In genomic region chr11:68973250-68974058, GRCm38 (mm10) we compare ENCODE assay signal across 8 mouse cellular contexts. TPM values are rescaled to one million over a fixed set of nuclear protein-coding genes. Genes with fewer than 3 reads are reported as not detected.
A peak's percentile ranks its signal among the peaks of the same experiment; 100 is the strongest.
DNase-seq lines count a peak whose midpoint lies in the region; ATAC-seq and TF ChIP-seq lines count a peak whose summit lies in the region.
"Not testable (repeated sequence)": the region's sequence is repeated elsewhere in the genome, so short reads cannot be mapped to it uniquely, and the experiment has no call there.

No protein-coding gene starts in this region.

- peak overlapping the region; percentile 62 for H3K4me3 ChIP-seq in erythroblast, embryonic 14.5 days (replicated peaks)
- H3K4me3 ChIP-seq in heart, embryonic 12.5 days, result peak overlapping the region; percentile 53
- peak overlapping the region; percentile 56 for H3K4me3 ChIP-seq in kidney, embryonic 16.5 days (ENCODE audit: low read length)
- H3K4me3 ChIP-seq in liver, adult 2 months (ENCODE audit: insufficient read depth, low read depth, low read length), result peak overlapping the region; percentile 47

- TF ChIP-seq CTCF in brain, embryonic 14.5 days (IDR thresholded peaks at IDR 0.05; ENCODE audit: borderline replicate concordance, extremely low read depth, insufficient read depth, insufficient read length); liver, adult 2 months (IDR thresholded peaks at IDR 0.05; ENCODE audit: low read depth, low read length): not testable (repeated sequence)

- not testable (repeated sequence) for H3K79me2 ChIP-seq in liver, adult 2 months (ENCODE audit: control insufficient read depth, insufficient read depth, low read length)

- ATAC-seq in heart, embryonic 12.5 days (ENCODE audit: insufficient number of reproducible peaks, low FRiP score), result peak; percentile 89
- peak; percentile 91 for ATAC-seq in kidney, embryonic 16.5 days (ENCODE audit: low FRiP score, low TSS enrichment)
- peak; percentile 71 for ATAC-seq in monocyte, adult 5-6 weeks (replicated peaks; ENCODE audit: insufficient number of reproducible peaks, low FRiP score, low TSS enrichment, poor library complexity, severe bottlenecking)

- peak overlapping the region; percentile 63 for H3K4me2 ChIP-seq in heart, embryonic 12.5 days
- peak overlapping the region; percentile 75 for H3K4me2 ChIP-seq in kidney, embryonic 16.5 days (replicated peaks; ENCODE audit: low read depth, low read length)

- H3K9me3 ChIP-seq in erythroblast, embryonic 14.5 days (ENCODE audit: control insufficient read depth, low read length); heart, embryonic 12.5 days (replicated peaks); kidney, embryonic 16.5 days (ENCODE audit: low read length): not testable (repeated sequence)

- not testable (repeated sequence) for H3K27me3 ChIP-seq in erythroblast, embryonic 14.5 days (ENCODE audit: control insufficient read depth); heart, embryonic 12.5 days (replicated peaks); kidney, embryonic 16.5 days (ENCODE audit: insufficient read depth, low read length); liver, adult 2 months (ENCODE audit: control insufficient read depth, insufficient read depth, low read length)

- DNase-seq in CD4-positive helper T cell, adult 2 months (ENCODE audit: low read depth, low spot score), result peak; percentile 80
- peak; percentile 89 for DNase-seq in brain, embryonic 14.5 days (ENCODE audit: low read depth)
- DNase-seq in liver, adult 2 months (ENCODE audit: extremely low read depth, low read depth, low spot score), result peak; percentile 53
- peak; percentile 67 to 73 for DNase-seq in spleen, postnatal 36 days (ENCODE audit: low spot score in 2 of 2)

- peak overlapping the region; percentile 62 for H3K9ac ChIP-seq in heart, embryonic 12.5 days
- peak overlapping the region; percentile 62 for H3K9ac ChIP-seq in kidney, embryonic 16.5 days (replicated peaks; ENCODE audit: low read length)
- H3K9ac ChIP-seq in liver, adult 2 months (ENCODE audit: low read depth, low read length), result peak overlapping the region; percentile 29; the same call in 1 of the 2 replicates

- peaks cover 37% of the 10 kb centered on the region for H3K4me1 ChIP-seq in erythroblast, embryonic 14.5 days (ENCODE audit: control insufficient read depth)
- H3K4me1 ChIP-seq in heart, embryonic 12.5 days (replicated peaks), result peaks cover 37% of the 10 kb centered on the region
- peaks cover 14% of the 10 kb centered on the region for H3K4me1 ChIP-seq in kidney, embryonic 16.5 days (ENCODE audit: insufficient read depth, low read length)
- not testable (repeated sequence) for H3K4me1 ChIP-seq in liver, adult 2 months (ENCODE audit: control insufficient read depth, insufficient read depth, low read length)

- H3K36me3 ChIP-seq in erythroblast, embryonic 14.5 days (ENCODE audit: control insufficient read depth); heart, embryonic 12.5 days; kidney, embryonic 16.5 days (ENCODE audit: insufficient read depth, low read length); liver, adult 2 months (ENCODE audit: control insufficient read depth, insufficient read depth, low read length): not testable (repeated sequence)

- not testable (repeated sequence) for H3K27ac ChIP-seq in heart, embryonic 12.5 days (ENCODE audit: poor library complexity, severe bottlenecking); kidney, embryonic 16.5 days (ENCODE audit: low read length); liver, adult 2 months (replicated peaks; ENCODE audit: insufficient read depth, low read depth, low read length)

- TF ChIP-seq POLR2A in brain, embryonic 14.5 days (IDR thresholded peaks at IDR 0.05; ENCODE audit: borderline replicate concordance, extremely low read depth, insufficient read depth, insufficient read length, poor library complexity, severe bottlenecking); liver, adult 2 months (IDR thresholded peaks at IDR 0.05; ENCODE audit: extremely low read depth, insufficient read depth, low read length): not testable (repeated sequence)

- WGBS in heart, embryonic 12.5 days, result under 1% methylated on average over 38 of the region's 38 CpGs
- under 1% methylated on average over 37 of the region's 38 CpGs for WGBS in kidney, embryonic 16.5 days
- 2% methylated on average over 38 of the region's 38 CpGs for WGBS in liver, adult 2 months

RNA-seq across cellular contexts. Expression of gene Rangrf, which starts 1.5 kb away (rescaled TPM):
- polyA plus RNA-seq in brain, embryonic 14.5 days (2012; rRNA removed), result 24.1 and 33.6 TPM in 2 replicates
- polyA plus RNA-seq in erythroblast, embryonic 14.5 days (2012), result 0.13 and 0.15 TPM in 2 replicates
- 64.3 and 67.5 TPM in 2 replicates for polyA plus RNA-seq in heart, embryonic 12.5 days (2016; fragmentation: Nextera tagmentation; extraction: Ambion mirVana)
- polyA plus RNA-seq in kidney, embryonic 16.5 days (2015; fragmentation: Nextera tagmentation; extraction: Ambion mirVana), result 62.3 and 63.9 TPM in 2 replicates
- total RNA-seq in liver, adult 2 months (2014; rRNA removed), result 3.1 and 6.8 TPM in 2 replicates
- 5.5 and 6.1 TPM in 2 replicates for polyA plus RNA-seq in liver, adult 2 months (2012; rRNA removed)
- 1.9 to 10.1 TPM (median 2.6 TPM) in 3 replicates for total RNA-seq in monocyte, adult 5-6 weeks (2017)

RNA-seq across cellular contexts. Expression of gene Slc25a35, which starts 5.5 kb away (rescaled TPM):
- polyA plus RNA-seq in brain, embryonic 14.5 days (2012; rRNA removed), result 3.0 and 4.6 TPM in 2 replicates
- not detected in 2 replicates for polyA plus RNA-seq in erythroblast, embryonic 14.5 days (2012)
- 1.4 and 2.2 TPM in 2 replicates for polyA plus RNA-seq in heart, embryonic 12.5 days (2016; fragmentation: Nextera tagmentation; extraction: Ambion mirVana)
- polyA plus RNA-seq in kidney, embryonic 16.5 days (2015; fragmentation: Nextera tagmentation; extraction: Ambion mirVana), result 7.6 and 7.9 TPM in 2 replicates
- 0.28 and 0.81 TPM in 2 replicates for total RNA-seq in liver, adult 2 months (2014; rRNA removed)
- polyA plus RNA-seq in liver, adult 2 months (2012; rRNA removed), result 2.4 and 2.5 TPM in 2 replicates
- total RNA-seq in monocyte, adult 5-6 weeks (2017), result 0.38 to 1.7 TPM in 2 of 3 replicates, not detected in the other

RNA-seq across cellular contexts. Expression of gene Arhgef15, which starts 16.2 kb away (rescaled TPM):
- polyA plus RNA-seq in brain, embryonic 14.5 days (2012; rRNA removed), result 38.6 and 40.1 TPM in 2 replicates
- polyA plus RNA-seq in erythroblast, embryonic 14.5 days (2012), result not detected in 2 replicates
- 13.3 TPM in 2 replicates for polyA plus RNA-seq in heart, embryonic 12.5 days (2016; fragmentation: Nextera tagmentation; extraction: Ambion mirVana)
- 20.0 and 23.0 TPM in 2 replicates for polyA plus RNA-seq in kidney, embryonic 16.5 days (2015; fragmentation: Nextera tagmentation; extraction: Ambion mirVana)
- total RNA-seq in liver, adult 2 months (2014; rRNA removed), result 2.4 and 3.2 TPM in 2 replicates
- 11.7 and 14.8 TPM in 2 replicates for polyA plus RNA-seq in liver, adult 2 months (2012; rRNA removed)
- total RNA-seq in monocyte, adult 5-6 weeks (2017), result not detected in 3 replicates

RNA-seq across cellular contexts. Expression of gene Pfas, which starts 34.8 kb away (rescaled TPM):
- 25.8 and 27.6 TPM in 2 replicates for polyA plus RNA-seq in brain, embryonic 14.5 days (2012; rRNA removed)
- polyA plus RNA-seq in erythroblast, embryonic 14.5 days (2012), result 0.78 and 0.81 TPM in 2 replicates
- polyA plus RNA-seq in heart, embryonic 12.5 days (2016; fragmentation: Nextera tagmentation; extraction: Ambion mirVana), result 20.7 and 21.5 TPM in 2 replicates
- 33.9 and 41.9 TPM in 2 replicates for polyA plus RNA-seq in kidney, embryonic 16.5 days (2015; fragmentation: Nextera tagmentation; extraction: Ambion mirVana)
- 7.0 and 9.4 TPM in 2 replicates for total RNA-seq in liver, adult 2 months (2014; rRNA removed)
- 4.9 and 5.0 TPM in 2 replicates for polyA plus RNA-seq in liver, adult 2 months (2012; rRNA removed)
- total RNA-seq in monocyte, adult 5-6 weeks (2017), result 7.1 to 9.6 TPM (median 7.4 TPM) in 3 replicates

RNA-seq across cellular contexts. Expression of gene Ctc1, which starts 42.3 kb away (rescaled TPM):
- 115 and 170 TPM in 2 replicates for polyA plus RNA-seq in brain, embryonic 14.5 days (2012; rRNA removed)
- 13.5 and 27.1 TPM in 2 replicates for polyA plus RNA-seq in erythroblast, embryonic 14.5 days (2012)
- polyA plus RNA-seq in heart, embryonic 12.5 days (2016; fragmentation: Nextera tagmentation; extraction: Ambion mirVana), result 60.8 and 62.7 TPM in 2 replicates
- 64.1 and 68.0 TPM in 2 replicates for polyA plus RNA-seq in kidney, embryonic 16.5 days (2015; fragmentation: Nextera tagmentation; extraction: Ambion mirVana)
- total RNA-seq in liver, adult 2 months (2014; rRNA removed), result 2.6 and 5.0 TPM in 2 replicates
- 8.1 and 12.5 TPM in 2 replicates for polyA plus RNA-seq in liver, adult 2 months (2012; rRNA removed)
- total RNA-seq in monocyte, adult 5-6 weeks (2017), result 4.1 to 16.3 TPM (median 12.3 TPM) in 3 replicates

Comparison
In these comparisons a context has a peak if more than half of its experiments do, and no peak if none do; other contexts are left out.
1. RNA of gene Arhgef15, which starts 16.2 kb away (polyA plus RNA-seq): 38.6 to 40.1 TPM in brain, embryonic 14.5 days, 20.0 to 23.0 TPM in kidney, embryonic 16.5 days, 11.7 to 14.8 TPM in liver, adult 2 months and 13.3 TPM in heart, embryonic 12.5 days; not detected in erythroblast, embryonic 14.5 days; every median in the first group is over 10 times any median in the second.
2. Peak in every context shown above with its lines, with median percentiles within 50 percentile points of each other: DNase-seq, H3K4me3 ChIP-seq, ATAC-seq and H3K9ac ChIP-seq.